Mouse (Mus musculus): ENCODE data around the gene Sult1d1.
"Not testable (repeated sequence)": the region's sequence is repeated elsewhere in the genome, so short reads cannot be mapped to it uniquely, and the experiment has no call there.

Sult1d1 gene

DNA sequence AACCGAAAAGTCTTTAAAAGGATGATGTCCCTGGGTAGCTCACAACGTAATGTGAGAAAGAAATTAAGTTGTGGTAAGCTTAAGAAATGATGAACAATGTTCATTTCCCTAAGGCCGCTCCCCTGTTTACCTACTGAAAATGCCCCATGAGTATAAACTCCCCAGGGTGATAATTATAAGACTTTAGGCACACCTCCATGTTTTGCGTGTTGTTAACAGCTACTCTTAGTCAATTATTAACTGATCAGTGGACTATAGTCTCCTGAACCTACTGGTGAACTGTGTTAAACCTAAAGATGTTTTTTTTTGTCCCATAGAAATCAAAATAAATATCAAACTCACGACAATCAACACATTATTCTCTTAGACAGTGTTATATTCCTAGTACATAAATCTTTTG, at the start of gene Sult1d1:
Gene Sult1d1 (minus strand): TSS at position 183 of the 400 bp plus-strand sequence.
- DNase-seq (ENCODE audit: low spot score): no peak

DNA sequence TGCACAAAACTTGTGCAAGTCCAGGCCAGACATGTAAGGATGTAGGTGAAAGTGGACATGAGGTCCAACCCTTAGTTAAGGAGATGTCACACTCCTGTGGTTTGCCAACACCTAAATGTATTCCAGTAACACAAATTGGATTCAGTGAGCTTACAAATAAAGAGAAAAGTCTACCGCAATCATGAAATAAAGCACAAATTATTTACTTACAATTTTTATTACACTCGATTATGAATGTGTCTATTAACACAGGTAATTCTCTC, 46.2 kb upstream of the Sult1d1 start:
- no peak for DNase-seq (ENCODE audit: low spot score)

DNA sequence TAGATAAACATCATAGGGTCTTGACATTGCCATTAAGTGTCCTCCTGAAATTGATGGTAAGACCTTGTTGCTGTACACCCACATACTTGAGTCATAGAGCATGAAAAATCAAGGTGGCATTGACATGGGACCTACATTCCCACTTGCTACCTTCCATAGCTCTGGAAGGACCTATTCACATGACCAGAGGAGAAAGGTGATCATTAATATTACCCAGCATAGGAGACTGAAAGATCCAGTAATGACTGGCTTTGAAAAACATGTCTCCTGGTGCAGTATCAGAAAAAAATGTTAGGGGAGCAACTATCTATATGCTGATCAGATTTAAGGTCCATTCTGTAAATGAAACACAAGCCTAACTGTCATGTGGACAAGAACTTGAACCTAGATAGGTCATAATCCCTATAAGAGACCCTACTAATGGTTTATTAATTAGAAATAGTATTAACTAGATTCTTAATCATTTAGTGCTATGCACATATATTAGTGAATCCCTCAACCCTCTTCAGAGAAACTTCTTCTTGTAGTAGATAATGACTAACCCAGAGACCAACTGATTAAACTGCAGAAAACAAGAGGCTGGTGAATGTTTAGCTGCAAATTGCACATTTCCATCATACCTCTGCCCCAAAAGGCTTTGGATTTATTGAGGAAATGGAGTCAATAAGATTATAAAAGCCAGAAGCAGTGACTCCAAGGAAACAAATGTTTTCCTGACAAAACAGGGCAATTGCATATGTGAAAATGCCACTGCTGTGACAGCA, 45.7 kb upstream of the Sult1d1 start:
- no peak for DNase-seq (ENCODE audit: low spot score)

DNA sequence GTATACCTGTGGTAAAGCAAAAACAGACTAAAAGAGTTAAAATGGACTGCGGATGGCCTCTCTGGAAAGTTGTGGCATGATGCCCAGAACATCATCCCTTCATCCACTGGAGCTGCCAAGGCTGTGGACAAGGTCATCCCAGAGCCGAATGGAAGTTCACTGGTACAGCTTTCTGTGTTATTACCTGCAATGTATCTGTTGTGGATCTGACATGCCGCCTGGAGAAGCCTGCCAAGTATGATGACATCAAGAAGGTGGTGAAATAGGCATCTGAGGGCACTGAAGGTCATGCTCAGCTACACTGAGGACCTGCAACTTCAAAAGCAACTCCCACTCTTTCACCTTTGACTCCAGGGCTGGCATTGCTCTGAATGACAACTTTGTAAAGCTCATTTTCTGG, 32.2 kb upstream of the Sult1d1 start:
- DNase-seq (ENCODE audit: low spot score): peak; percentile 25

DNA sequence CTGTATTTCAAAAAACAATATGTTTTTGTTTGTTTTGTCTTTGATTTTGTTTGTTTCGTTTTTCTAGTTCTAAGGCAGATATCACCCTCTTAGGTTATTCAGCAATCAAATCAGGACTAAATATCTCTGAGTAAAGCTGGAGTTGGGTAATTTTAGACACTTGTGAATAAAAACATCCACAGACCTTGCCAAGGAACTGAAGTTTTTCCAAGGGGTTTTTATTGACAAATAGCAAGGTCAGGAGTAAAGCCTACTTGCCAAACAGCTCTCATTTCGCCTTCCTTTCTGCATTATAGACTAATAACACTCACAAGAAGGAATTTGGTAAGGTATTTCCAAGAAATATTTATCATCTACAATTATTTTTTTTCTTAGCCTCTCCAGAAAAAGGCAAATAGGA, 29.1 kb upstream of the Sult1d1 start:
- DNase-seq (ENCODE audit: low spot score): no peak

DNA sequence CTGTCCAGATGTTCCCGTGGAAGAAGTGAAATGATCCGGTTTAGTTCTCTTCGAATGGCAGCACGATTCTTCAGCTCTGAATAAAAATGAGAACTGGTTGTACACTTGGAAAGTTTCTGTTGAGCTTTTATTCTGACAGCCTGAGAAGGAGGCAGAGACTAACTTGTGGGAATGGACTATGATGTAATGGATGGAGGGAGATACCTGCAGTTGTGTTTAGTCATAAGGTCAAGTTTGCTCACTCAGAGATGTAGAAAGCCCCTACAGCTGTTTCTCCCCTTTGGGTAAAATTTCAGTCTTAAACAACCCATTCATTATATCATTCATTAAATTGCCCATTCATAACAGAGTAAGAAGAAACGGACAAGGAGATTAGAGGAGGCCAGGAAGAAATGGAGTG, 22.7 kb upstream of the Sult1d1 start, which contains the start of gene Sult1e1:
Gene Sult1e1 (minus strand): TSS at position 101 of the 400 bp plus-strand sequence.
- no peak for DNase-seq (ENCODE audit: low spot score)

DNA sequence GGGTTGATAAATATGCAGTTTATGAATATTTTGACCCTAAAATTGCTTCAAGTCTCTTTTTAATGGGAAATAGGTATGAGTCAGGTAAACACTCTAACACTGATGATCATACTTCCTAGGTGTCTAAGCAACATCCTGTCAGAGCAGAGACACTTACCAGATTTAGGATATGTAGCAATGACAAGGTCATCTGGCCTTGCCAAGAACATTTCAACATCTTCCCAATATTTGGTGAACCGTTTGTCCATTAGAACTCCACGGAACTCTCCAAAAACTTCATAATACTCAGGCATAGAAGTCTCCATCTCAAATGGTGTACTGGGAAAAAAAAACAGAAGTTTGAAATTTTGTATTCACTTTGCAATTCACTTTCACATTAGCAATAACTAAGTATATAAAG, 21.1 kb upstream of the Sult1d1 start:
- no peak for DNase-seq (ENCODE audit: low spot score)

DNA sequence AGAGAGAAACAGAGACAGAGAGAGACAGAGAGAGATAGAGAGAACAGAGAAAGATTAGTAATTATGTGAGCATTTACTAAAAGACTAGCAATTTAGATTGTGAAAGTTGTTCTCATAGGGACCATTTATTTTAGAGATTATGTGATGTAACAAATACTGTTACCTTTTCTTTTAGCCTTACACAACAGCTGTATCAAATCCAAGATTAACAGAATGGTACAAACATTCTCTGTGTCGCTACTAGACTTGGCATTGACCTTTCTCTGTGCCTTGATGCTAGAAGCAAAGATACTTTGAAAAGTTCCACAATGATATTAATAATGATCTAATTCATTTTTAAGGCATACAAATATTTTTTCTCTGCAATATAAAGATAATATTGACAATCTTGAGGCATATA, 11.6 kb upstream of the Sult1d1 start:
- DNase-seq (ENCODE audit: low spot score): no peak

DNA sequence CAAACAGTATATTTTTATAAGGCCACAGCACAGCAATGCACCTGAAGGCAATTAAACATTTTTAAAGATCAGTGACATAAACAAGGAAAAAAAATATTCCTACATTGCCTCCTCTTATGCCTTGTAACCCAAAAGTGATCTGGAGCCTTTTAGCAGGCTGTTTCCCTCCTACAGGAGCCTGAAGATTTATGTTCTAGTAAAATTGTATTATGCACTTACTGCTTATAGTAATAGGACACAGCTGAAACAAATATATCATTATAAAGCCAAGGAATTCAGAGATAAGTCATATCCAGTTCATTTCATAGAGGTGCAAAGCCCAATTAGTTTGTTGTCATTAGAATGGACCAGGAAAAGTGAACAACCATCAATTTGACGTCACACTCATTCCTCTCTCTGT, 5.3 kb upstream of the Sult1d1 start:
- DNase-seq (ENCODE audit: low spot score): no peak

DNA sequence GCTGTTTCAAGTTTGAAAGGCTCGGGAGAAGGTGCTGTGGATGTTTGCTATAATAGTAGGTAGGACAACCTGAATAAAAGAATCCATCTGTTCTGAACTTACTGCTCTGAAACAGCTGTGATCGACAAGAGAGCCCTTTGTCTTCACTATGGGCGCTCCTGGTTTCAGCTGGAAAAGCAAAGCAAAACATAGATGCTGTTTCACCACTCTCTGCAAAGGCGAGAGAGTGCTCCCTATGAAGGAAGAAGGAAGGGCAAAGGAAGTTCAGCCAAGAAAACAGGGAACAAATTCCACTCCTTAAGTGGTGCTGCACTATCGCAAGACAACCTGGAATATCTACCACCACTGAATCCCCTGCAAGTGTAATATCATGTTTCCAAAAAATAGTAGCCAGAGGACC, 4.7 kb upstream of the Sult1d1 start:
- no peak for DNase-seq (ENCODE audit: low spot score)

DNA sequence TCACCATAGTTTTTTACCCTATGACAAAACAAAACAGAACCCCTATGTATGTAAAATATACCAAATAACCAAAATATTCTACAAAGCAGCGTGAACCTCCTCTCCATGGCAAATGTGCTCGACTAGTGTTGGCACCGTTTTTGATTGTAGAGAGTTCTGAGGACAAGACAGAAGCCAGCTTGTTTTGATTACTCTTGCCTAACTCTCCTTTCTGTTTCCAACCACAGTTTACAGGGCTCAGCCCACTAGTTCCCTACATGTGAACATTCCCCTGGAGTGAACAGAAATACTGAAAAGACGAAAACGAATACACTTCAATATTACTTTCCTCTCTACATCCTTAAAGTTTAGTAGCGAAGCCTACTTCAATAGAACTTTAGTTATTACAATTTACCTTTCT, 4.0 kb upstream of the Sult1d1 start:
- DNase-seq (ENCODE audit: low spot score): no peak

DNA sequence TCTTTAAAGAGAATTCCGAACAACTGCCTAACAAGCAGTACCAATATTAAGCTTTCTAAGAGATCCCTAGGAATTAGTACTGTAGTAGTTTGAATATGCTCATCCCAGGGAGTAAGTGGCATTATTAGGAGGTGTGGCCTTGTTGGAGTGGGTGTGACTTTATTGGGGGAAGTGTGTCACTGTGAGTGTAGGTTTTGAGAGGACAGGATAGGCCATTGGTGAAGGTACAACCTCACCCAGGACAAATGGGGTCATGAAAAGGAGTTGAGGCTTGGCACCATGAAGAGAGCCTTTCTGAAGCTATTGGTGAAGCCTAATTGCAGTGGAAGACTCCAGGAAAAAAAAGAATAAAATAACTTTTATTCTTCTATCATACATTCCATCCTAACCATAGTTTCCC, 1.5 kb downstream of the Sult1d1 start:
- DNase-seq (ENCODE audit: low spot score): no peak

DNA sequence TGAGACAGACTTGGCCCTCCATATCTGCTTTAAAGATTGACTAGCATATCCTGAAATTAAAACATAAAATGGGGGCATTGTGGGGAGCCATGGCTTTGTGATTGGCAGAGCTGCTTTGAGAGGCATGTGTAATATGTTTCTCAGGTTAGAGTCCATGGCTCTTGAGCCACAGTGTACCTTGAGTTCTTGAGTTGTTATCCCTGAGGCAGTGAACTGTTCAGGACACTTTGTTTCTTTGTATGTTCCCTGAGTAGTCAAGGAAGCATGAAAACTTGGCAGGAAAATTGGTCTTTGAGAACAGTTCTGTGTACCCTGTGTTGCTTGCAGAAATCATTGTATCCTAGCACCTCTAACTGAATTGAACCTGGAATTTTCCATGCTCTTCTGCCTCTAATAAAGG, 5.9 kb downstream of the Sult1d1 start:
- no peak for DNase-seq (ENCODE audit: low spot score)

DNA sequence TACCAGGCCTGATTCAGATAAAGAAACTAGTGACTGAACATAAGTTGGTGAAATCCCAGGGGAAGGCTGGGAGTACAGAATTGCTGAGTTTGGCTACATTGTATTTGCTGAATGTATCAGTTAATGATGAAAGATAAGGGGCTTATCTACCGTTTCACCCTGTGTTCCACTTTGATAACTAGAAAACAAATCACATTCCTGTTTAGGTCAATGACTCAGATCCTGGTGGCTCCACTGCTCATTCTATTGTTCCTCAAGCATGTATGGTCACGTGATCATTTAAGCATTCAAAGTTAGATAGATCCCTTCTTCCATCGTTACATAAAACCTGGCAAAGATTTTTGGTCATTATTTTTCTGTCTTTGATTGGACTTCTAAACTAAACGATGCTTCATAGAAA, 6.3 kb downstream of the Sult1d1 start:
- no peak for DNase-seq (ENCODE audit: low spot score)

DNA sequence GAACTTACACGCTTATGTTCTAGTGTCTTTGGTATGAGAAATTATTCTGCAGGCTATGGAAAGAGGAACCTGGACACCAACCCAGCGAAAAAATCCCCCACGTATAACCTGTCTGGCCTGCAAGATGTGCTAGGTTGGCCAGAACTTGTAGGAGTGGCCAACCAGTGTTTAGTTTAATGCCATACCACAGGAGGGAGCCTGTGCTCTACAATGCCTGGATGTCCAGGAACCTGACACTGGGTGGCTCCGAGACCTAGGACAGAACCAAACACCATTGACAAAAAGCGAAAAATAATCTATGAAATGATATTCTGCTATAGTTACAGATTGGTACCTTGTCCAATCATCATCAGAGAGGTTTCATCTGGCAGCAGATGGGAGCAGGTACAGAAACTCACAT, 8.7 kb downstream of the Sult1d1 start:
- no peak for DNase-seq (ENCODE audit: low spot score)

DNA sequence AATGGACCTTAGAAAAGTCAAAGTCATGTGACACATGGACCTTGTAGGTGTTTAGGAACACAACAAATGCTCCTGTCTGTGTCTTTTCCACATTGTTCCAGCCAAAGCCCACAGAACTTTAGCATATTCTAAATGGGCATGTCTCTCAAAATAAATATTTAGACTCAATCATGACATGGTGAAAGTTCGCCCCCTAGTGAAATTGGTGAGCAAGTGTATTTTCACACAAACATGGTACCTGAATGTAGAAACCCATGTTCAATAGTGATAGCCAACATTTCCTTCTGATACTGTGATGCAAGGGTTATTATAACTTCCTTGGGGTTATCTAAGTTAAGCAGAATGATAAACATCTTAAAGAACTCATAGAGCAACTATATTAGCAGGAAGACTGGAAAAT, 17.9 kb downstream of the Sult1d1 start:
- DNase-seq (ENCODE audit: low spot score): no peak

DNA sequence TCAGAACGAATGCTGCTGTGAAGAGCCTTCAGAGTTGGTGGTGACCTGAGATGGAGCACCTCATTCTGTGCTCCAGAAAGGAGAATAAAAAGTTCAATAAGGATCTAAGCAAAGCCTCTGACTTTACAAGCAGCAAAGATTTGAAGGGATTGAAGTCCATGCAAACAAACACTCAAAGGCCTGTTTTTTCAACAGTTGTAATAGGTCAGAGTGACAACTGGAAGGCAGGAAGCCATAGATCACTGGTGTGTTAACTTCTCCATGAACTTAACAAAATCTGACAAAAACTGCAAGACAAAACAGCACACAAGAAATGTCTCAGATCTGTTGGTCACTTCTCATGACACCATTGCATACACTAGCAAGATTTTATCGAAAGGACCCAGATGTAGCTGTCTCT, 30.7 kb downstream of the Sult1d1 start, which contains the start of gene Sult1b1:
Gene Sult1b1 (minus strand): TSS at position 85 of the 400 bp plus-strand sequence.
- DNase-seq (ENCODE audit: low spot score): no peak

DNA sequence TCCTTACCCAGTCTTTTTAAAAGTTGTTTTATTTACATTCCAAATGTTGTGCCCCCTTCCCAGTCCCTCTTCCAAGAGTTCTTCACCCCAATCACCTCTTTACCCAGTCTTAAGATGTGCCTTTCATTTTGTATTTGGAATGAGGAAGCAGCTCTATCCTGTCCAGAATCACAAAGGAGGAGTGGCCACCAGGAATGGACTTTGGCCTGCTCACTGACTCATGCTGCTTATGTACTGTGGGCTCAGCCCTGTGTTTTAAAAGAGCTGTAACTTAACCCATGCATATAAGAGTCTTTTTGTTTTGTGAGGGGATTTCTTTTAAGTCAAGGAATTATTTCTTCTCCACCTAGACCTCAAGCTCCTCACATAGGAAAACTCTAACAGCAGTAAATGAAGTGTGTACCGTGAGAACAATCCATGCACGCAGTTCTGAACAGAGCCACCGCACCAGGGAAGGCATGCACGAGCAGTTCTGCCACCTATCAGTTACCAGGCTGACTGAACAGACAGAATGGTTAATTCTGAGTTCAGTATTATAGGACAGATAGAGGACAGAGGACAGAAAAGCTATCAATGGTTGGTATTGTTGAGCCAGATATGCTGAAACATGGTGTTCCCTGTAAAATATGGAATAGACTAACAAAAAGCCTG, 32.7 kb downstream of the Sult1d1 start:
- no peak for DNase-seq (ENCODE audit: low spot score)

DNA sequence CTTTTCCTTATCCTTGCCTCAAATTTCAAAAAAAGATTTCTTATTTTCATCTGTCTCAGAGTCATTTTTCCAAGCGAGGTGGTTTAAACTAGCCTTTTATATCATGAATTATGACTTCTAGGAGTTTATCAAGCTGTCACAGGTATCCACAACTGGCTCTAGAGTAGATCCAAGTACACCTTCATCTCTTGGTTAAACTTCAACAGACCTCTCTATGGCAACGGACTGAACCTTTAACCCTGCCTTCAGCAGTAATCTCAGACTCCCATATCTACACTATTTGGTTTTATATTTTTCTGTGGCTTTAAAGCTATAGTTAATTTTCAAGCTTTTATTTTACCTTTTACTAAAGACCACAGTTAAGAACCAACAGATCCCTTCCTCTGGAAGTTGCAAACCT, 36.5 kb downstream of the Sult1d1 start:
- DNase-seq (ENCODE audit: low spot score): no peak

DNA sequence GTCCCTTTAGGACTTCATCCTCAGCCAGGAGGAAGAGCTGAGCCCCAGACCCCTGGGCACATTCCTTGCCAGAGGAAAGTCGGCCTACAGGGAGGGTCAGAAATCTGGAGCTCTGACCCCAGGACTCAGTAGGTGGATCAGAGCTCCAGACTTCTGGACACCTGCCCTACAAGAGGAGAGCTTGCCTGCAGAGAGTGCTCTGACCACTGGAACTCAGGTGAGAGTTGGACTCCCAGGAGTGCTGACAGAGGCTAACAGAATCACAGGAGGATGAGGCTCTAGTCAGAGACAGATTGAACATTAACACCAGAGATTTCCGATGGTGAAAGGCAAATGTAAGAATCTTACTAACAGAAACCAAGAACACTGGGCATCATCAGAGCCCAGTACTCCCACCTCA, 45.3 kb downstream of the Sult1d1 start:
- DNase-seq (ENCODE audit: low spot score): not testable (repeated sequence)

DNA sequence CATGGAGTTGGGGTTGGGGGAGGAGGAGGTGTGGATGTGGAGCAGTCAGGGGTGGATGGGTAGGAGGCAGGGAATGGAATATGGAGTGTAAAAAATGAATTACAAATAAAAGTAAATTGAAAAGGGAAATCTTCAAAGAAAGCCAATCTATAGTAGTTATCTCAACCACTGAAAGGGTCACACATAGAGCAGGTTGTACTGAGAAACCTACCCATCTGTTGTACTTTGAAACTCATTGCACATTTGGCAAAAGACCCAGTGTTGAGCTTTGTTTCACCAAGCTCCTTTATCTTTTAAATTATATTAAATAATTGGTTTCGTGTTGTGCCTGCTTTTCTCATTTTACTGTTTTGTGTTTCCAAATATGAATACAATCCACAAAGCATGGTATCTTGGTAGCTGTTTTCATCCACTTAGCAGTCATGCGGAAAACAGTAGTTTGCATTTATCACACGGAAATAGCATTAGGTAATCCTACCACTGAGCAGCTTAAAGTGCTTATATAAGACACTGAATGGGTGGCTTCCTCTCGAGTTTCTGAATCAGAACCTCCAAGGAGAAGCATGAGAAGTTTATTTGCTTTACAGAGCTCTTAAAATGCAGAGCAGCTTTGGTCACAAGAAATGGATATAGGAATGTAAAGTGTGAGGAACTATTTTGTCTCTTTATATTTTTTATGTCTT, 62.9 kb downstream of the Sult1d1 start:
- DNase-seq (ENCODE audit: low spot score): no peak
